Mouse (Mus musculus): ENCODE data around the gene 2310050C09Rik. TPM values are rescaled to one million over a fixed set of nuclear protein-coding genes. Genes with fewer than 3 reads are reported as not detected.

Gene 2310050C09Rik
- not detected for polyA plus RNA-seq (2014; fragmentation: Illumina TruSeq; extraction: RNeasy Lipid Tissue Mini Kit (QIAGEN cat#74804); ENCODE audit: insufficient read depth, low read depth, low replicate concordance)

GRCm38 (mm10) chr3:92870116-92870515 lies at the start of gene 2310050C09Rik:
Gene 2310050C09Rik (minus strand): TSS chr3:92870216.

GRCm38 (mm10) chr3:92851186-92851585 lies 18.8 kb downstream of the 2310050C09Rik start, which contains the start of gene Lce1l:
Gene Lce1l (minus strand): TSS chr3:92851286.

DNA sequence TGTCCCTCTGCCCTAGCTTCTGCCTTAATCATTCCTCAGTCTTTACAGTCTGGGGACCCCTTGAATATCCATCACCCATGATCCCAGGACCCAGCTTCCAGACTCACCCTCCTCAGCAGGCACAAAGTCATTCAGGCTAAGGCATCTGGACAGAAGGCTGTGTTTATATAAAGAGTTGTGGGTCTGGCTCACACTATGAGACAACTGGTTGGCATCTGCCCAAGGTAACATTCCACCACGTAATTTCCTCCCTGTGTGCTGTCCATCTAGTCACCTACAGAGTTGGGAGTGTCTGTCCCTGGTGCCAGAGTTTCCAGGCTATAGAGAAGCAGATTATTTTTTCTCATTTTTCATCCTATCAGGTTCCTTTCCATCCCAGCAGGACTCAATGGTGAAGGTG lies 42.9 kb downstream of the 2310050C09Rik start, which contains the start of gene Kprp:
Gene Kprp, minus strand, starts transcription at position 140 of the 400 bp plus-strand sequence.

Other genes with a start within 250 kb of the 2310050C09Rik start
- gene Lce6a, start 248.6 kb downstream of the 2310050C09Rik start, polyA plus RNA-seq (2014; fragmentation: Illumina TruSeq; extraction: RNeasy Lipid Tissue Mini Kit (QIAGEN cat#74804); ENCODE audit: insufficient read depth, low read depth, low replicate concordance) = not detected
- gene Lce1a1, start 221.9 kb downstream of the 2310050C09Rik start, polyA plus RNA-seq (2014; fragmentation: Illumina TruSeq; extraction: RNeasy Lipid Tissue Mini Kit (QIAGEN cat#74804); ENCODE audit: insufficient read depth, low read depth, low replicate concordance) = not detected
- gene Lce1b, start 213.3 kb downstream of the 2310050C09Rik start, polyA plus RNA-seq (2014; fragmentation: Illumina TruSeq; extraction: RNeasy Lipid Tissue Mini Kit (QIAGEN cat#74804); ENCODE audit: insufficient read depth, low read depth, low replicate concordance) = not detected
- not detected for gene Lce1a2, start 199.9 kb downstream of the 2310050C09Rik start, polyA plus RNA-seq (2014; fragmentation: Illumina TruSeq; extraction: RNeasy Lipid Tissue Mini Kit (QIAGEN cat#74804); ENCODE audit: insufficient read depth, low read depth, low replicate concordance)
- not detected for gene Lce1c, start 191.0 kb downstream of the 2310050C09Rik start, polyA plus RNA-seq (2014; fragmentation: Illumina TruSeq; extraction: RNeasy Lipid Tissue Mini Kit (QIAGEN cat#74804); ENCODE audit: insufficient read depth, low read depth, low replicate concordance)
- not detected for gene Lce1d, start 183.0 kb downstream of the 2310050C09Rik start, polyA plus RNA-seq (2014; fragmentation: Illumina TruSeq; extraction: RNeasy Lipid Tissue Mini Kit (QIAGEN cat#74804); ENCODE audit: insufficient read depth, low read depth, low replicate concordance)
- gene Lce1e, start 161.1 kb downstream of the 2310050C09Rik start, polyA plus RNA-seq (2014; fragmentation: Illumina TruSeq; extraction: RNeasy Lipid Tissue Mini Kit (QIAGEN cat#74804); ENCODE audit: insufficient read depth, low read depth, low replicate concordance) = not detected
- gene Lce1f, start 149.9 kb downstream of the 2310050C09Rik start, polyA plus RNA-seq (2014; fragmentation: Illumina TruSeq; extraction: RNeasy Lipid Tissue Mini Kit (QIAGEN cat#74804); ENCODE audit: insufficient read depth, low read depth, low replicate concordance) = not detected
- not detected for gene Gm38119, start 131.1 kb downstream of the 2310050C09Rik start, polyA plus RNA-seq (2014; fragmentation: Illumina TruSeq; extraction: RNeasy Lipid Tissue Mini Kit (QIAGEN cat#74804); ENCODE audit: insufficient read depth, low read depth, low replicate concordance)
- not detected for gene Lce1g, start 117.9 kb downstream of the 2310050C09Rik start, polyA plus RNA-seq (2014; fragmentation: Illumina TruSeq; extraction: RNeasy Lipid Tissue Mini Kit (QIAGEN cat#74804); ENCODE audit: insufficient read depth, low read depth, low replicate concordance)
- not detected for gene Lce1h, start 105.2 kb downstream of the 2310050C09Rik start, polyA plus RNA-seq (2014; fragmentation: Illumina TruSeq; extraction: RNeasy Lipid Tissue Mini Kit (QIAGEN cat#74804); ENCODE audit: insufficient read depth, low read depth, low replicate concordance)
- not detected for gene Lce1i, start 91.3 kb downstream of the 2310050C09Rik start, polyA plus RNA-seq (2014; fragmentation: Illumina TruSeq; extraction: RNeasy Lipid Tissue Mini Kit (QIAGEN cat#74804); ENCODE audit: insufficient read depth, low read depth, low replicate concordance)
- gene Lce1j, start 79.7 kb downstream of the 2310050C09Rik start, polyA plus RNA-seq (2014; fragmentation: Illumina TruSeq; extraction: RNeasy Lipid Tissue Mini Kit (QIAGEN cat#74804); ENCODE audit: insufficient read depth, low read depth, low replicate concordance) = not detected
- gene Lce1k, start 62.3 kb downstream of the 2310050C09Rik start, polyA plus RNA-seq (2014; fragmentation: Illumina TruSeq; extraction: RNeasy Lipid Tissue Mini Kit (QIAGEN cat#74804); ENCODE audit: insufficient read depth, low read depth, low replicate concordance) = not detected
- gene Kprp, start 43.0 kb downstream of the 2310050C09Rik start, polyA plus RNA-seq (2014; fragmentation: Illumina TruSeq; extraction: RNeasy Lipid Tissue Mini Kit (QIAGEN cat#74804); ENCODE audit: insufficient read depth, low read depth, low replicate concordance) = not detected
- not detected for gene Lce1l, start 18.9 kb downstream of the 2310050C09Rik start, polyA plus RNA-seq (2014; fragmentation: Illumina TruSeq; extraction: RNeasy Lipid Tissue Mini Kit (QIAGEN cat#74804); ENCODE audit: insufficient read depth, low read depth, low replicate concordance)
- gene Lce3a, start 56.0 kb upstream of the 2310050C09Rik start, polyA plus RNA-seq (2014; fragmentation: Illumina TruSeq; extraction: RNeasy Lipid Tissue Mini Kit (QIAGEN cat#74804); ENCODE audit: insufficient read depth, low read depth, low replicate concordance) = not detected
- not detected for gene Lce3b, start 62.8 kb upstream of the 2310050C09Rik start, polyA plus RNA-seq (2014; fragmentation: Illumina TruSeq; extraction: RNeasy Lipid Tissue Mini Kit (QIAGEN cat#74804); ENCODE audit: insufficient read depth, low read depth, low replicate concordance)
- gene Lce3c, start 74.3 kb upstream of the 2310050C09Rik start, polyA plus RNA-seq (2014; fragmentation: Illumina TruSeq; extraction: RNeasy Lipid Tissue Mini Kit (QIAGEN cat#74804); ENCODE audit: insufficient read depth, low read depth, low replicate concordance) = not detected
- not detected for gene Lce3d, start 87.2 kb upstream of the 2310050C09Rik start, polyA plus RNA-seq (2014; fragmentation: Illumina TruSeq; extraction: RNeasy Lipid Tissue Mini Kit (QIAGEN cat#74804); ENCODE audit: insufficient read depth, low read depth, low replicate concordance)
- gene Lce3e, start 96.8 kb upstream of the 2310050C09Rik start, polyA plus RNA-seq (2014; fragmentation: Illumina TruSeq; extraction: RNeasy Lipid Tissue Mini Kit (QIAGEN cat#74804); ENCODE audit: insufficient read depth, low read depth, low replicate concordance) = not detected
- not detected for gene Lce3f, start 122.0 kb upstream of the 2310050C09Rik start, polyA plus RNA-seq (2014; fragmentation: Illumina TruSeq; extraction: RNeasy Lipid Tissue Mini Kit (QIAGEN cat#74804); ENCODE audit: insufficient read depth, low read depth, low replicate concordance)
- not detected for gene Crct1, start 145.5 kb upstream of the 2310050C09Rik start, polyA plus RNA-seq (2014; fragmentation: Illumina TruSeq; extraction: RNeasy Lipid Tissue Mini Kit (QIAGEN cat#74804); ENCODE audit: insufficient read depth, low read depth, low replicate concordance)
- not detected for gene Lce1m, start 148.8 kb upstream of the 2310050C09Rik start, polyA plus RNA-seq (2014; fragmentation: Illumina TruSeq; extraction: RNeasy Lipid Tissue Mini Kit (QIAGEN cat#74804); ENCODE audit: insufficient read depth, low read depth, low replicate concordance)
- not detected for gene Gm4858, start 198.6 kb upstream of the 2310050C09Rik start, polyA plus RNA-seq (2014; fragmentation: Illumina TruSeq; extraction: RNeasy Lipid Tissue Mini Kit (QIAGEN cat#74804); ENCODE audit: insufficient read depth, low read depth, low replicate concordance)

Measured in lung, adult 10 weeks (tissue).